Mouse (Mus musculus): Measurements from ENCODE around the gene Bckdk.

GRCm38 (mm10) chr7:127879301-127879700, 24.6 kb upstream of the Bckdk start:
- TF ChIP-seq CTCF (IDR thresholded peaks at IDR 0.05; ENCODE audit: insufficient read depth, low read length), result no peak
- no peak for TF ChIP-seq POLR2A (IDR thresholded peaks at IDR 0.05; ENCODE audit: borderline replicate concordance, extremely low read depth, low read depth, low read length)
